Mouse (Mus musculus) activated CD4-positive, CD25-positive, alpha-beta regulatory T cell, adult 4 months (primary cell): ENCODE data around the gene Gch1. TPM values are rescaled to one million over a fixed set of nuclear protein-coding genes. Genes with fewer than 3 reads are reported as not detected.

Source experiments
- ATAC-seq: one replicate; pipeline ENCODE4 v1.8.0; 2017
- polyA plus RNA-seq, 2 experiments: library from polyadenylated mRNA; unstranded; fragments of 100-300 nt; shearing (Covaris generic); gene quantifications; one replicate each; pipeline ENCODE4 v1.2.1; 2017

The Gch1 gene
- polyA plus RNA-seq, 2 experiments from 2014 or later = 2.1 to 2.4 TPM

DNA sequence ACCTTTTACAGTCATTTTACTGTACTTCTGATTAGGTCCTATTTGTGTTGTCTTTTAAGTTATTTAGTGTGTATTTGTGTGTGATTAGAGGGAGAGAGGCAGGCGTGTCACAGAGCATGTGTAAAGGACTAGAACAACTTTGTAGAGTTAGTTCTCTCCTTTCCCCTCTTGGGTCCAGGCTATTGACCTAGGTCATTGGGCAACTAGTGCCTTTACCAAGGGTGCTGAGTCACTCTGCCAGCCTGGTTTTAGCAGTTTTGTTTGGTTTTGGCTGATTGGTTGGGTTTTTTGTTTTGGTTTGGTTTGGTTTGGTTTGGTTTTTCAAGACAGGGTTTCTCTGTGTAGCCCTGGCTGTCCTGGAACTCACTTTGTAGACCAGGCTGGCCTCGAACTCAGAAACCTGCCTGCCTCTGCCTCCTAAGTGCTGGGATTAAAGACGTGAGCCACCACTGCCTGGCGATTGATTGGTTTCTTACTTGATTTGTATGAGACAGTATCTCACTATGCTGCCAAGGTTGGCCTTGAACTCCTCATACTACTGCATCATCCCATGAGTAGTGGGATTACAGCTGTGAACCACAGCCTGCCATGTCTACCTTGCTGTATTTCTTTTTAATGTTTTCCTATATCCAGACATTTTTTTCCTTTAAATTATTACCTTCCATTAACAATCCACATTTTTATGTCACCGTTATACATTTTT lies 16.2 kb upstream of the Gch1 start:
- no peak for ATAC-seq

DNA sequence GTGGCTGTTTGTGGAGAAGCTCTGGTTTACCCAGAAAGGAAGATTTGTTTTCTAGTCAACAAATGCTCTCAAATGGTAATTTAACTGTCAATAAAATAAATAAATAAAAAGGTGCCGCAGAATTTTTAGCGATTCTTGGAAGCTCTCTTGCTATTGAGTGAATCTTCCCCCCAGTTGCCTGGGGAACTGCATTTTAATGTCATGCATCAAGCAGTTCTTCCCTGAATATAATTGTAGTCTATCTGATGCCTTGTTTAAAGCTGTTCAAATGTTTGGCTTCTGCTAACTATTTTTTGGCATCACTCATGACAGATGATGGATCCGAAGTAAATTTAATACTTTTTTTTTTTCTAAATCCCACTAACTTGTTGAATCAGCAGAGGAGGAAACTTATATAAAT lies 8.1 kb upstream of the Gch1 start:
- ATAC-seq = no peak

DNA sequence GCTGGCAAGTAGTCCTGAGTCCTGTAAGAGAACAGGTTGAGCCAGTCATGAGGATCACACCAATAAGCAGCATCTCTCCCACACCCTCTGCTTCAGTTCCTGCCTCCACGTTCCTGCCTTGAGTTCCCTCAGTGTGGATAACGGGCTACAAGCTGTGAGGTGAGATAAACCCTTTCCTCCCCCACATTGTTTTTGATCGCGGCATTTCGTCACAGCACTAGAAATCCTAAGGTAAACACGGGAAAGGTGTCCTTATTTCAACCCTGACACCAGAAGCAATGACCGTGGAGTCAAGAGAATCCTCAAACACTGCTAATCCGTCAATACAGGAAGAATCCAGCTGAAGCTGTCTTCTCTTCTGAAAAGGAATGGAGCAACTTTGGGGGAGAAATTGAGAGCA lies 7.5 kb upstream of the Gch1 start:
- ATAC-seq = no peak

DNA sequence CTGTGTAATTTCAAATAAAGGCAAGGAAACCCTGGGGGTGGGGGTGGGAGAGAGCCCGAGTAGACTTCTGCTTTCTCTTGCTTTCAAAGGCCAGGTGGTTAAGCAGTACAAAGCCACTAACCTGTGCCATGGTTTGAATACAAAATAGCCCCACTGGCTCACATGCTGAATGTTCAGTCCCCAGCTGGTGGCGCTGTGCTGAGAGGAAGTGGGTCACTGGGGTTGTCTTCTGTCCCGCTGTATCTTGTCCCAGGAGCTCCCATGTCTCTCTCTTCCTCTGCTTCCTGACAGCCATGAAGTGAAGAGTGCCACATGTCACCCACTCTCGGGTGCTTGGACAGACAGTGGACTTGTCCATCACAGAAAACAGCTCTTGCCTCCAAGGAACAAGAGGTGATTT lies 4.9 kb upstream of the Gch1 start:
- ATAC-seq = no peak

DNA sequence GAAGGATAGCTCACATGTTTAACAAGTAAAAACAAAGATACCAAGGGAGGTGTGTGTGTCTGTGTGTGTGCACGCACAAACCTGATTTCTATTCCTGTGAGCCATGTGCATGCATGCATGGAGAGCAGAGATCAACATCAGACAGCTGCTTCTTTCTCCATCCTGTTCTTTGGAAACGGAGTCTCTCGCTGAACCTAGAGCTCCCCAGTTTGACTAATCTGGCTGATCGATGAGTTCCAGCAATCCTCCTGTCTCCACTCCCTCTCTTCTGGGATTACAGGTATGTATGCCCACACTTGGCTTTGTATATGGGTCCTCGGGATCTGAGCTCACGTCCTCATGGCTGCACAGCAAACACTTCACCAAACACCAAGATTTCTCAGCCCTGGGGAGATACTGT lies 4.3 kb upstream of the Gch1 start:
- no peak for ATAC-seq

DNA sequence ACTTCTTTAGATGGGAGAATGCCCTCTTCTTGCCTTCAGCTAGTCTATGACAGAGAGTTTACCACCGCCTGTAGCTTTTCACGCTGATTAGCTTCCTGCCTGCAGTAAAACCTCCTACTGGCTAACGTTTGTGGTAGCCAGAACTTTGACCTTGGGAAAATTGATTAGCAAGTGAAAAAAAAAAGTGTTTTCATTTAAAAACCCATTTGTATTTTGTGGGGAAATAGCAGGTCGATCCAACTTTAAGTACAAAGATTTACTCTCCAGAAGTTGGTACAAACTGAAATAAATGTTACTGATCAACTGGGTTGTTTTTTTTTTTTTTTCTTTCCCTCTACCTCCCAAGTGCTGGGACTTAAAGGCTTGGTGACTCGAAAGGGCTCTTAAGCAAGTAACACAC lies 2.6 kb upstream of the Gch1 start:
- no peak for ATAC-seq

DNA sequence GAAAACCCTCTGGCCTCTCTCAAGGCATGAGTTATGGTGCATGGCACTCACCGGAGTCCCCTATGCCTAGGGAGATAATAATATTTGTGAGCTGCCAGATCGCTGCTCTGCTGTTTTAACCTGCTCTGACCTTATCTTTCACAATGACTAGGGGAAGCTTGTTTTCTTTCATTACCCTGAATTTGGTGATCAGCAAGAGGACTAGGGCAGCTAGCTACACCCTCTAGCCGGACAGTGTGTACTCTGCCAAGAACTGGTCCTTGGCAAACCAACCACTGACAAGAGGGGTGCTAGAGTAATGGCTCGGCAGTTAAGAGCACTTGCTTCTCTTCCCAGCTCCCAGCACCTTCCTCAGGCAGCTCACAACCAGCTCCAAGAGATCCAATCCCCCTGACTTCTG lies 1.4 kb upstream of the Gch1 start:
- no peak for ATAC-seq

DNA sequence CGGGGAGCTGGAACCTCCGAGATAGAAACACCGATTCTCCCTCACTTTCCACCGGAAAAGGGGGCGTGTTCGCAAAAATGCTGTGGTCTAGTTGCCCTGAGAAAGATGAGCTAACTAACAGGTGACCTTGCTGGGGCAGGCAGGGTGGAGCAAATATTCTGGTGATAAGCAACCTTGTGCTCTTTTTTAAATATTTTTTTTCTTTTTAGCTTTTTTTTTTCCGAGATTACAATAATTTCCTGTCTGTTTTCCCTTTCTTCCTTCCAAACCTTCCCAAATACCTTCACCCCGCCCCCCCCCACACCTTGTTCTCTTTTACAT lies 382 bp upstream of the Gch1 start:
- ATAC-seq = peak; percentile 62

DNA sequence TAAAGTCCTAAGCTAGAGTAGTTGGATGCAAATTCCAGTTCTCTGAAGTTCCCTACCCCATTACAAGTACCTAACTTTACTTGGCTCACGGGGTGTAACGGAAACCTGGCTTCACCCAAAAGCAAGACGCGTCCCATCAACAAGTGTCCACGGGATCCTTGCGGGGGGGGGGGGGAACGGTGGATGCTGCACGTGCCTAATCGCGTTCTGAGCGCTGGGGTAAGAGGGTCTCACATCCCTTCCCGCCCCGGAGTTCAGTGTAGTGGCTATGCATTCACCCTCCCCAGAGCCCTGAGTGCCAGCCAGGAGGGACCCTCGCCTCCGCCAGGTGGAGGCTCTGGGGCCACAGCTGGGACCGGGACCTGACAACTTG lies 752 bp downstream of the Gch1 start:
- peak; percentile 11 for ATAC-seq

DNA sequence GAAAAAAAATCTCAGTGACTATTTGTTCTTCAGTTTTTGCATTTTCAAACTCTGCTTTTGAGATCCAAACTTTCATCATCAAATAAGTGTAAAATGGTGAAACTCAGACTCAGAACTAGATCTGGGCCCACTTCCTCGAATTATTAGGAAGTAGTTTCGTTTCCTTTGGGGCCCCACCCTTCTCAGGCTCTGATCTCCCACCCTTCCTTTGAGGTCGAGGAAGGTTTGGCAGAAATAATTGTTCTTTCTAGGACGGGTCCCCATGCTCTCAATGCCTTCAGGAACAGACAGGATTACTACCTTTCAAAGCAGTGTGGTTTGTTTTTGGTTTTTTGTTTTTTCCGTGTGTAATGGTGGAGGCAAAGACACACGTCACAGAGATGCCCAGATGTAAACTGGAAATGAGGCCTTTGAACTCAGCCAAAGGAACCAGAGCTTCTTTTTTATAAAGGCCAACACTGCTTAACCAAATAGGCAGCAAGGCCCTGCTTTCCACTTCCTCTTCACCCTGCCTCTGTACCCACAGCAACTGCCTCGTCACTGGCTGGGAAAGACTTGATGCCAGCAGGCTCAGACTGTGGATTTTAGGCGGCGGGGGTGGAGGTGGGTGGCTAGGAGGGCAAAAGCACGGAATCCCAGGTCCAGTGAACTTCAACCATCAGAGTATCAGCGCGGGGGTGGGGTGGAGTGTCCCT lies 1.4 kb downstream of the Gch1 start:
- ATAC-seq = peak; percentile 66

DNA sequence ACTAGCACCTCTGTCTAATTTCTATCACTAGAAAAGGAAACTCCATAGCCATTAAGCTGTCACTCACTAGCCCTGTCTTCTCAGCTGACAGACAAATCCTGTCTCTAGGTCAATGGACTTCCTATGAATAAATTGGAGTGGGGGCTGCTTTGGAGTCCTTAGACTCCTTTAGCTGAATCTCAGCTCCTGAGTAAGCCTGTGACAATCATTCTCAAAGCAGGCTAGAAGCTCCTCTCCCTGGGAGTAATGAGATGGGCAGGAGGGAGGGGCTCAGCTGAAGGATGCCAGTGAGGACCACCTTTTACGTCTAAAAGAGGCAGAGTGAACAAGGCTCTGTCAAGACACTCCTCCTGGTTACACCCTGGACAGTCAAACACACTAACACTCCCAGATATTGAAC lies 2.0 kb downstream of the Gch1 start:
- ATAC-seq = no peak

DNA sequence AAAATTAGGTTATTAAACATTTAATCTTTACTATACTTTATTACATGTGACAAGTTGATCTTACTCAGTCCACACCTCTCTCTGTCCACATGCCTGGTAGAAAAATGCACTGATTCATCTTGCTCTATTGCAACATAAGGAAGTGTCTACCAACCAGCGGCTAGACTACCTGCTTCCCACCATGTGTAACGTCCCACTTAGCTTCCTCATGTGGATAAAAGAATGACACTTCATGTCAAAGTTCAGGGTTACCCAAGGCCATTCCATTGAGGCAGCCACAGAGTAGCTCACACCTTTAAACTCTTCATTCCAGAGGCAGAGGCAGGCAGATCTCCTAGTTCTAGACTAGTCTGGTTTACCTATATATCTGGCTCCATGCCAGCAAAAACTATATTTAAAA lies 2.7 kb downstream of the Gch1 start:
- ATAC-seq = no peak

DNA sequence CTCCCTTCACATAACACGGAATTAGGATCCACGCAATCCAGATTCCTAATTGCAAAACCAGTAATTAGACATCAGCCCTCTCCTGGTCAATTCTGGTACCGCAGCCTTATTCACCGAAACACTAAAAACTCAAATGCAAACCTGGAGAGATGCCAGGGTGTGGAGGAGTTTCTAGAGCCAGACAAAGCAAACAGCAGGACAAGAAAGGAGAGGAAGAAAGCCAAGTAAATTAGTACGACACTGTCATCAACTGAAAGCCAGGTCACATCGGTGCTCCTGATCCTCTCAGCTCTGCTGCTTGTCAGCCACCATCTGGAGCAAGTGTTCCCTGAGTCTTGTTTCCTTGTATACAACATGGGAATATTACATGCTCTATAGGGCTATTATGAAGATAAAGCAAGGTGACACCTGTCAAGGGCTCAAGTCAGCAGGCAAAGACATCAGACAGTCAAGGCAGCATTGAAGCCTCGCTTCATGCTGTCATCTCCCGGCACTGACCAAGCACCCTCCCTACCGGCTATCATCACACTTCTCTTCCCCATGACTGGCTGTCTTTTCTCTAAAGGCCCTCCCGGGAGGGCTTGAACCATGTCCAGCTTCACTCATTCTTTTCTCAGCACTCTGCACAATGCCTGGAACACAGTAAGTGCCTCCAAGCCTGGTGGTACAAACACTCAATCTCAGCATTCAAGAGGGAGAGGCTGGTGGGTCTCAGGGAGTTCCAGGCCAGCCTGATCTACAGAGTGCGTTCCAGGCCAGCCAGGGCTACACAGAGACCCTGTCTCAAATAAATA lies 7.5 kb downstream of the Gch1 start:
- ATAC-seq = peak; percentile 68

DNA sequence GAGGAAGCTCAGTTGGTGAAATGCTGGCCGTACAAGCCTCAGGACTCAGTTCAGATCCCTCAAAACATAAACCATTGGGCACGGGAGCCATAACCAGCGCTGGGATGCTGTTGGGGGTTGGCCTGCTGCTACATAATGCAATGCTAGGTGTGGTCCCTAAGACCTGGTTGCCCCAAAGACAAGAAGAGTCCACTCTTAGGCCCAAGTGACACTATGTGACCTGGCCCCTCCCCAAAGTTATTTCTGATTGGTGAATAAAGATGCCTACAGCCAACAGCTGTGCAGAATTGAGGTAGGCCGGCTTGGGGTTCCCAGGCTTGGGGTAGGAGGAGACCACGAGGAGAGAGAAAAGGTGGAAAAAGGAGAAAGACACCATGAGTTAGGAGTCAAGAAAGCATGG lies 10.4 kb downstream of the Gch1 start:
- no peak for ATAC-seq

DNA sequence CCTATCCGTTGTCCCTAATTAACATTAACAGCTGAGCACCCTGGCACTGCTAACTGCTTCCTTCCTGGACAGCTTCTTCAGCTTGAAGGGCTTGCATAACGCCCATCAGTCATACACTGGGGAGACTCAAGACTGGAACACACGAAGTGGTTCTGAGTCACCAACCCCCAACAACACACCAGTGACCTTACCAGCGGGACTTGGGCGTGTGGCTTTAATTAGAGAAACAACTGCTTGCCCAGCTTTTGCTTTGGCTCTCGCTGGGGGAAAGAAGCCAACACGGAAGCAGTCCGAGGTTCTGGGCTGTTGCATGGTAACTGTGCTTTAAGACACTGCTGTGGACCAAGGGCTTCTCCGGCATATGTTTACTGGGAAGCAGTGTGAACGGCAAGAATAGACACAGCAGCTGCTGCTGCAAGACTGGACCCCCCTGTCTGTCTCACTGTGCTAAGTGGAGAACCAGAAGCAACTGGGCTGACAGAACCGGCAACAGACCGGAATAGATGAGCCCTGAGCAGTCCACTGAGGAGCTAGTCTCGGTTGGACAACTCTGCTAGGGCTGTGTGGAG lies 11.3 kb downstream of the Gch1 start:
- ATAC-seq = no peak

DNA sequence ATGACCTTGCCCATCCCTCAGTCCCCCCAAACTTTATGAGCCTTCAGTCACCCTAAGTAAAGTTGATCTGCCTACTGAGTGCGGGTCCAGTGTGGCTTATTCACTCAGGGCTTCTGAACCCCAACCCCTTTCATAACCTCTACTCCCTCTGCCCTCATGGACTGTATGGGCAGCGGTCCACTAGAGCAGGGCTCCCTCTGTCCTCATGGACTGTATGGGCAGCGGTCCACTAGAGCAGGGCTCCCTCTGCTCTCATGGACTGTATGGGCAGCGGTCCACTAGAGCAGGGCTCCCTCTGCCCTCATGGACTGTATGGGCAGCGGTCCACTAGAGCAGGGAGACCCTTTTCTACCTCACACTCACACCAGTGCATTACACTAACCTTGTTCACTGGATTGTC lies 13.0 kb downstream of the Gch1 start:
- no peak for ATAC-seq

DNA sequence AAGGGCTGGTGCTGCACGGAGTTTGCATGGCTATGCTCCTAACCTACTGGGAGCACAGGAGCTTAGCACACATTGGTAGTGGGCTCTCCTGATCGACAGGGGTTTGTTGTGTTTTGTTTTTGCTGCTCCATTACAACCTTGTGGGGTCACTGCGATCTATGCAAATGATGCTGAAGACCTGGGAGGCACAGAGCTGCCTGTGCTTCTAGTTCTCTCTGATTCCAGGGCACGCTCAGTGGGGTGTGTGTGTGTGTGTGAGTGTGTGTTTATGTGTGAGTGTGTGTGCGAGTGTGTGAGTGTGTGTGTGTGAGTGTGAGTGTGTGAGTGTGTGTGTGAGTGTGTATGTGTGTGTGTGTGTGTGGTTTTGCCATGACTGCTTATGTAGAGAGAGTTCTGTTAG lies 14.1 kb downstream of the Gch1 start:
- ATAC-seq = no peak

DNA sequence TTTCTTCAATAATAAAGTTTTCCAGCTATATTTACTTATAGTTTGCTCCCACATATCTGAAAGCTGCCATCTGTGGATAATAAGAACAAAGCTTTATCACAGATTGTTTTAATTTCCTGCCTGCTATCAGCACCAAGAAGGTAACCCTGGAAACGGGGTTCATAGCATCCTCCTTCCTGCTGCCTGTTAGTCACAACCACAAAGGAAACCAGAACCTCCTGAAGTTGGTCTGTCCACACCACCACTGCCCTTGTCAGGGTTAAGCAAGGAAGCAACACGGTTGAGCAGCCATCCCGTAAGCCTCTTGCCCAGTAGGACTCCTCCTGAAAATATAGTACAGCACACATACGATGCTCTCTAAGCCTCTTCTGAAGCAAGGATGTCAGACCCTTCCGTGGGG lies 17.1 kb downstream of the Gch1 start:
- peak; percentile 91 for ATAC-seq

DNA sequence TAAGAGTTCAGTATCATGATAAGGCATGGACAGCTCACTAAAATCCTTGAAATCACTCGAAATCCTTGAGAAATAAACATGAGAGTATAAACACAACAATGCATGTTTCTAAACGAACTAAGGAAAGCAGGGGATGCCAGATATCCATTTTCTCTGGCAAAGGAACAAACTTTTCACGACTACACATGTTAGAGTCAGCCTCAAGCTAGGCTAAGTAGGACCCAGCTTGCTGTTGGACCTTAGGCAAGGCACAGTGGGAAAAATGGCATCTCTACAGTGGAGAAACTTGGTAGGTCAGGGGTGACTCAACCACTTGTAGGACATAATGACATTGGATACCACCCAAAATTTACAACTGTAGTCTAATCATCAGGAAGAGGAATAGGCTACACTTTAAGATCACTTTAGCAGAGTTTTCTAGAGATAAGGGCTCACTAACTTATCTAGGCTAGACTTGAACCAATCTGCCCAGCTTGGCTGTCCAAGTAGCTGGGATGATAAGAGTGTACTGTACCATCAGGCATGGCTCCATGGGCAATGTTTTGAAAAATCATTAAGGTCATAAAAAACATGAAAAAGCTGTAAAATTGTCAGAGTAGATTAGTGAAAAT lies 18.6 kb downstream of the Gch1 start:
- no peak for ATAC-seq

DNA sequence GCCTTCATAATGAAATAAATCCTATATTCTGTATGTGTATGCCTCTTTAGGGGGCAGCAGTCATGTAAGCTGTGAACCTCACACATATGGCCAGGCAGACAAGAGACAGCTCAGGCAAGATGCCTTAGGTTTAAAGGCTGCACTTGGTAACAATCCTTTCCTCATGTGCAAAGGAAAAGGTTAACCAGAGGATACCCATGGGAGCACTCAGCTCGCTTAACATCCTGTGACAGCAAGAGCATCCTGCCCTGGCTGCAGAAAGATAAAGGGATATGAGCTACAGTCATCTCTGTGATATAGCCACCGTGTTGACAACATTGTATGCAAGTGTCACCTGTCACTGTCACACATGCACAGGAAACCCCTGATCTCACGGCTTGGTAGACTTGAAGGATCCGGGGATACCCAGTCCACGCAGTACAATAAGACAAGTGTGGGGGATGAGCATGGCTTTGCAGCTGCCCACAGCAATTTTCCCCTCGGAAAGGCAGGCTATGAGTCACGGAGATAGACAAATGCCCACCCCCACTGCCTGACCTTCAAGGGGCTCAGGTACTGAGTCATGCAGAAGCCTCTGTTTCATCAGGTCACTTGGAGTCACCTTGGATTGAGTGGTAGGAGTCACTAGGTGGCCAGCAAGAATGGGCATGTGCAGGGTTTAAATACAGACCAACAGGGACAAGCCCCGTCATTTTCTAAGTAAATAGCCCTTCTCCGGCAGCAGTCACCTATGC lies 19.4 kb downstream of the Gch1 start:
- peak; percentile 20 for ATAC-seq

DNA sequence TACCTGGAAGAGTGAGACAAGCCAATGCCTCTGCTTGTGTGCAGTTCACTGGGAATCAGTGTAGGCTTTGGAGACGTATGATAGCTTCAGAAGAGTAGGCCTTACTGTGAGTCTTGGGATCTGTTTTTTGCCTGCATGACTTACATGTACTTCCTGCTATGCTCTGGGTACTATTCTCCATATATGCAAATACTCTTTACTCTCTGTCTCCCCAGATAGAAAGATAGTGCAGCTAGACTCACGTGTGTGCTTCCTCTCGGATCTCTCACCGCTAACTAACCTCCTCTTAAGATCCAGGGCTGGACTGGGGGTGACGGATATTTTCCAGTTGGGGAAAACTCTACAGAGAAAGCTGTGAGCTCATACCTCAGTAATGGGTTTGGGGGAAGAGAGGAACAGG lies 23.5 kb downstream of the Gch1 start:
- peak; percentile 15 for ATAC-seq

DNA sequence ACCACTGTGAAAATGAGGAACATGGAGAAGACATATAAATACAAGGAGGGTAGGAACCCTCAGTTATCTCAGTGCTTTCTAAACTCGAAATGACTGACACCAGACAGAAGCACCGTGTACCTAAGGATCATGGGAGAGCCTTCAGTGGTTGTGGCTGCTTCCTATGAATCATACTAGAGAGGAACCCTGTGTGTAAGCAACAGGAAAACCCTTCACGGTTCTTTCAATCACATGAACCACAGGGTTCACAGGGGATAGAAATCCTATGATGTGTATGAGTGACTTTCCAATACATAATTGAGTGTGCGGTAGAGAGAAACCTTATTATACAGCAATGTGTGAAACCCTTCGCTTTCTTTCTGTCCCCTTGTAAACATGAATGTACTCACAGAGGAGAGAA lies 24.1 kb downstream of the Gch1 start:
- ATAC-seq = no peak
